Mouse (Mus musculus) skeletal muscle tissue, postnatal 0 days (tissue): ENCODE measurements around the gene Usp26. TPM values are rescaled to one million over a fixed set of nuclear protein-coding genes. Genes with fewer than 3 reads are reported as not detected.

ENCODE experiments used
- polyA plus RNA-seq: library from polyadenylated mRNA; unstranded; fragments of >200 nt; fragmentation: Nextera tagmentation; extraction: Ambion mirVana; gene quantifications from 2 replicates; pipeline ENCODE4 v1.2.1, GENCODE M21; 2015

Usp26 gene
- not detected in 2 replicates for polyA plus RNA-seq

DNA sequence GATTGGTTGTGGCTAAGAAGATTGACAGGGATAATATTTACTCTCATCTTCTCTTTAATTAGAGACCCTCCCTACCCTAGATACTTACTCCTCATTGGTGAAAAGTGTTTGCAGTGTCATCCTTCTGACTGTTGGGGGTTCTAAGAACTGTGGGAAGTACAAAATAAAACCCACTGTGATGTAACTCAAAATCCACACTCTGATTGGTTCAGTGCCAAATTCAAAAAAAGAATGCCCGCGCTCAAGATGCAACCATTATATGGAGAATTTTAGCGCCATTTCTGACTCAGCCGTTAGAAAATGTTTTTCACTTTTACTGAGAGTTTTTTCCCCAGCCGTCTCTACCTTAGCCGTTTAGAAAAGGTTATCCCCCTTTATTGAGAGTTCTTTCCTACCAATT lies at the start of gene Usp26:
Gene Usp26 (minus strand): TSS at position 101 of the 400 bp plus-strand sequence.

Other genes with a start within 250 kb of the Usp26 start
- 22.4 and 22.8 TPM in 2 replicates for gene Hs6st2, start 119.4 kb downstream of the Usp26 start, polyA plus RNA-seq
- not detected in 2 replicates for gene 1700080O16Rik, start 171.5 kb upstream of the Usp26 start, polyA plus RNA-seq